19 mouse cellular contexts compared by ENCODE assay signal in the genomic region with DNA sequence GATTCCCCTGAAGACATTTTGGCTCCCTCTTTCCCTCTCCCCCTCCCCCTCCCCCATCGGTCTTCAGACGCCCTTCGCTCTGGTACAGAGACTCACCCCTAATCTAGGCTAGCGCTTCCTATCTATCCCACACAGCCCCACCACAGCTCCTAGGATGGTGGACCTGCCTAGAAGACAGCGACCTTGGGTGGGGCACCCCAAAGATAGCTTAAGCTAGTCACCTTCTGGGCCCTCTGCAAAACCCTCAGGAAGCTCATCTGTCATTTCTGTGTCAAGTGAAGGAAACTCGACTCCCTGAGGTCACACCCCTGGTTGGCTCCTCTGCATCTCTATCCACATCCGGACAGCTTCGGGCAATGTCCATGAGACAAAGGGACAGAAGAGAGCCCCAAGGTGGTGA. TPM values are rescaled to one million over a fixed set of nuclear protein-coding genes. Genes with fewer than 3 reads are reported as not detected.
DNase-seq lines count a peak whose midpoint lies in the region; ATAC-seq and TF ChIP-seq lines count a peak whose summit lies in the region.
"Had no signal": no experiment of that assay in that cellular context is flagged by ENCODE, and none has a peak within 500 bp of the region (broad histone marks: within the 10 kb centered on the region; RNA-seq: fewer than 3 reads in every experiment).

No protein-coding gene starts in this region.

- H3K79me2 ChIP-seq in MEL (ENCODE audit: control insufficient read depth, insufficient read depth, low read length, poor library complexity) = no peaks in the 10 kb centered on the region

- TF ChIP-seq EP300 in MEL (IDR thresholded peaks at IDR 0.05; ENCODE audit: low read depth in 1 of 2, low read length in 2 of 2) = no peak

- intact Hi-C loops in heart, postnatal 25 days (cut with DNase I) = no loop called here
- intact Hi-C loops in left cerebral cortex, postnatal 14 days (cut with DNase I) = no loop called here

- H3K36me3 ChIP-seq in MEL (ENCODE audit: control insufficient read depth in 1 of 2, insufficient read depth in 2 of 2, low read length in 2 of 2) = no peaks in the 10 kb centered on the region
- H3K36me3 ChIP-seq in liver, embryonic 13.5 days = no peaks in the 10 kb centered on the region
- H3K36me3 ChIP-seq in thymus, adult 2 months (ENCODE audit: control insufficient read depth, insufficient read depth, low read length) = no peaks in the 10 kb centered on the region
- H3K36me3 ChIP-seq: embryonic facial prominence, embryonic 15.5 days; heart, embryonic 15.5 days had no signal

- no peaks in the 10 kb centered on the region for H3K27me3 ChIP-seq in MEL (ENCODE audit: control insufficient read depth in 1 of 2, insufficient read depth in 2 of 2, low read length in 2 of 2)
- no peaks in the 10 kb centered on the region for H3K27me3 ChIP-seq in liver, embryonic 13.5 days
- no peaks in the 10 kb centered on the region for H3K27me3 ChIP-seq in thymus, adult 2 months (ENCODE audit: control insufficient read depth, insufficient read depth, low read length)
- H3K27me3 ChIP-seq: embryonic facial prominence, embryonic 15.5 days; heart, embryonic 15.5 days had no signal

- peak; percentile 69 for ATAC-seq in common myeloid progenitor, adult 5-6 weeks (replicated peaks; ENCODE audit: low read depth, poor library complexity, severe bottlenecking)
- peak; percentile 88 for ATAC-seq in liver, embryonic 13.5 days (ENCODE audit: low read depth)
- no peak for ATAC-seq in CD4-positive, CD25-positive, alpha-beta regulatory T cell, adult 4 months
- ATAC-seq: activated CD4-positive, CD25-positive, alpha-beta regulatory T cell, adult 4 months; forebrain, embryonic 16.5 days; hindbrain, embryonic 16.5 days; intestine, embryonic 16.5 days had no signal

- no peak for TF ChIP-seq CTCF in MEL (IDR thresholded peaks at IDR 0.05 in 2 of 3, conservative IDR thresholded peaks at IDR 0.05 in 1 of 3; ENCODE audit: control insufficient read depth in 1 of 3, insufficient read depth in 1 of 3, low read depth in 2 of 3, low read length in 3 of 3, poor library complexity in 1 of 3, severe bottlenecking in 1 of 3)
- no peak for TF ChIP-seq CTCF in thymus, adult 2 months (IDR thresholded peaks at IDR 0.05; ENCODE audit: borderline replicate concordance, control insufficient read depth, extremely low read depth, insufficient read depth, low read length, poor library complexity)

- DNase-seq in heart, adult 11 months = peak; percentile 76
- DNase-seq in heart, postnatal 25 days (ENCODE audit: low spot score) = no peak
- peak; percentile 18 for DNase-seq in MEL (ENCODE audit: low read depth, low spot score)
- peak; percentile 17 for DNase-seq in liver, embryonic 13.5 days
- no peak for DNase-seq in thymus, adult 2 months
- no peak for DNase-seq in left cerebral cortex, postnatal 14 days (ENCODE audit: low spot score in 2 of 2)
- DNase-seq: cerebellum, adult 11 months; cerebellum, postnatal 25 days; gastrocnemius, postnatal 25 days; left cerebral cortex, postnatal 4 days had no signal

- H3K4me1 ChIP-seq in MEL (ENCODE audit: control insufficient read depth in 1 of 2, insufficient read depth in 2 of 2, low read length in 2 of 2) = no peaks in the 10 kb centered on the region
- peaks cover 6% of the 10 kb centered on the region; the same call in 1 of the 2 replicates for H3K4me1 ChIP-seq in liver, embryonic 13.5 days (replicated peaks)
- no peaks in the 10 kb centered on the region for H3K4me1 ChIP-seq in thymus, adult 2 months (replicated peaks; ENCODE audit: control insufficient read depth, insufficient read depth, low read length)
- H3K4me1 ChIP-seq: embryonic facial prominence, embryonic 15.5 days; heart, embryonic 15.5 days had no signal

- no peak overlapping the region for H3K4me3 ChIP-seq in MEL (ENCODE audit: control insufficient read depth in 1 of 2, insufficient read depth in 1 of 2, low read depth in 2 of 2, low read length in 2 of 2)
- H3K4me3 ChIP-seq in liver, embryonic 13.5 days (replicated peaks) = no peak overlapping the region
- H3K4me3 ChIP-seq in thymus, adult 2 months (ENCODE audit: control insufficient read depth, insufficient read depth, low read length) = no peak overlapping the region
- H3K4me3 ChIP-seq: embryonic facial prominence, embryonic 15.5 days; heart, embryonic 15.5 days had no signal

- no peak overlapping the region for H3K4me2 ChIP-seq in liver, embryonic 13.5 days
- H3K4me2 ChIP-seq: embryonic facial prominence, embryonic 15.5 days; heart, embryonic 15.5 days had no signal

- H3K9ac ChIP-seq in MEL (ENCODE audit: control insufficient read depth, low read depth, low read length, poor library complexity, severe bottlenecking) = no peak overlapping the region
- no peak overlapping the region for H3K9ac ChIP-seq in liver, embryonic 13.5 days
- H3K9ac ChIP-seq: embryonic facial prominence, embryonic 15.5 days; heart, embryonic 15.5 days had no signal

- H3K9me3 ChIP-seq in MEL (replicated peaks; ENCODE audit: insufficient read depth, low read length) = 0 out of 2 replicates have a peak, but pooled peaks cover 2% of the 10 kb centered on the region
- H3K9me3 ChIP-seq in liver, embryonic 13.5 days (replicated peaks) = 0 out of 2 replicates have a peak, but pooled peaks cover 7% of the 10 kb centered on the region
- H3K9me3 ChIP-seq: embryonic facial prominence, embryonic 15.5 days had no signal

- WGBS in liver, embryonic 13.5 days (ENCODE audit: insufficient replicate concordance) = 29% methylated on average over 8 of the region's 8 CpGs
- 75% methylated on average over 8 of the region's 8 CpGs for WGBS in thymus, adult 2 months

- H3K27ac ChIP-seq in MEL (ENCODE audit: control insufficient read depth, low read depth, low read length) = no peak overlapping the region
- H3K27ac ChIP-seq in liver, embryonic 13.5 days = no peak overlapping the region
- H3K27ac ChIP-seq in thymus, adult 2 months (ENCODE audit: control insufficient read depth, insufficient read depth, low read length) = no peak overlapping the region
- H3K27ac ChIP-seq: embryonic facial prominence, embryonic 15.5 days; heart, embryonic 15.5 days; stomach, postnatal 0 days had no signal

- no peak for TF ChIP-seq POLR2A in MEL (IDR thresholded peaks at IDR 0.05; ENCODE audit: control insufficient read depth in 1 of 2, insufficient read depth in 1 of 2, low read depth in 1 of 2, low read length in 2 of 2, poor library complexity in 1 of 2)
- TF ChIP-seq POLR2A in thymus, adult 2 months (IDR thresholded peaks at IDR 0.05; ENCODE audit: control insufficient read depth, extremely low read depth, insufficient read depth, low read length, poor library complexity) = no peak

- no peak for TF ChIP-seq RAD21 in MEL (IDR thresholded peaks at IDR 0.05; ENCODE audit: low read depth, low read length)

TF ChIP-seq in MEL, 35 proteins besides CTCF, POLR2A, EP300 and RAD21:
- TF ChIP-seq TAL1 (IDR thresholded peaks at IDR 0.05; ENCODE audit: low read length) (peak; percentile 5; the same call in 1 of the 2 replicates), ZC3H11A (IDR thresholded peaks at IDR 0.05; ENCODE audit: low read depth, low read length) (no peak), ZMIZ1 (IDR thresholded peaks at IDR 0.05; ENCODE audit: low read depth, low read length) (no peak)

RNA-seq across cellular contexts. Expression of a gene that starts 44.7 kb away (rescaled TPM):
- total RNA-seq in heart, postnatal 25 days (2021) = 100 to 1,000 TPM; 129 to 142 TPM
- total RNA-seq in MEL (2012; rRNA removed) = 324 and 348 TPM in 2 replicates
- 100 to 1,000 TPM in 1 of 2 experiments, not detected in 1; 500 TPM for polyA plus RNA-seq in MEL (2012; ENCODE audit: insufficient read depth in 1 of 2, insufficient read length in 2 of 2, low read depth in 1 of 2, low replicate concordance in 2 of 2, missing spikeins in 1 of 2)
- total RNA-seq in common myeloid progenitor, adult 5-6 weeks (2017) = 128 and 182 TPM in 2 replicates
- polyA plus RNA-seq in liver, embryonic 13.5 days (2015; fragmentation: Nextera tagmentation; extraction: Ambion mirVana) = 312 and 320 TPM in 2 replicates
- 100 to 1,000 TPM; 179 to 537 TPM for polyA plus RNA-seq in CD4-positive, CD25-positive, alpha-beta regulatory T cell, adult 4 months (2017; shearing (Covaris generic))
- polyA plus RNA-seq in thymus, adult 2 months (2012; rRNA removed) = 54.7 and 68.6 TPM in 2 replicates
- total RNA-seq in left cerebral cortex, postnatal 14 days (2021) = 100 to 1,000 TPM; 151 to 156 TPM

Comparison
In these comparisons a context has a peak if more than half of its experiments do, and no peak if none do; other contexts are left out.
1. DNase-seq: peak in heart, adult 11 months (single experiment), MEL (single experiment) and liver, embryonic 13.5 days (single experiment); none in heart, postnatal 25 days (single experiment), thymus, adult 2 months (single experiment) and left cerebral cortex, postnatal 14 days (0 of 2).